Mouse (Mus musculus) hindbrain, embryonic 16.5 days (tissue): ENCODE data around the gene Slc9a4. TPM values are rescaled to one million over a fixed set of nuclear protein-coding genes. Genes with fewer than 3 reads are reported as not detected.

Experiments
- ATAC-seq: fragments of 200-750 bp; cut with Nextera tagmentation; 2 replicates; pipeline ENCODE4 v1.8.0; 2017; ENCODE audit warnings: moderate TSS enrichment, moderate library complexity
- H3K27ac ChIP-seq: fragments of 300-500 bp; sonication (generic); 2 replicates; pipeline ENCODE4 v1.5.1; 2014; ENCODE audit warnings: low read depth, mild to moderate bottlenecking, control low read depth, low read length, moderate library complexity
- H3K27me3 ChIP-seq: fragments of 300-500 bp; sonication (generic); replicated peaks from 2 replicates; pipeline ENCODE4 v1.6.1; 2014; ENCODE audit warnings: low read length; ENCODE audit not compliant: control insufficient read depth, insufficient read depth
- H3K36me3 ChIP-seq: fragments of 300-500 bp; sonication (generic); 2 replicates; pipeline ENCODE4 v1.6.1; 2014; ENCODE audit warnings: mild to moderate bottlenecking, low read length, moderate library complexity, mixed read lengths; ENCODE audit not compliant: control insufficient read depth, insufficient read depth
- H3K4me1 ChIP-seq: fragments of 300-500 bp; sonication (generic); 2 replicates; pipeline ENCODE4 v1.6.1; 2014; ENCODE audit warnings: low read depth, low read length; ENCODE audit not compliant: control insufficient read depth, insufficient read depth
- H3K4me2 ChIP-seq: fragments of 300-500 bp; sonication (generic); 2 replicates; pipeline ENCODE4 v1.6.1; 2014; ENCODE audit warnings: mild to moderate bottlenecking, low read length, control low read depth, moderate library complexity
- H3K4me3 ChIP-seq: fragments of 300-500 bp; sonication (generic); 2 replicates; pipeline ENCODE4 v1.5.1; 2014; ENCODE audit warnings: mild to moderate bottlenecking, low read length, control low read depth, moderate library complexity
- H3K9ac ChIP-seq: fragments of 300-500 bp; sonication (generic); 2 replicates; pipeline ENCODE4 v1.6.1; 2014; ENCODE audit warnings: low read depth, mild to moderate bottlenecking, control low read depth, low read length, moderate library complexity
- H3K9me3 ChIP-seq: fragments of 300-500 bp; sonication (generic); 2 replicates; pipeline ENCODE4 v1.6.1; 2014; ENCODE audit warnings: mild to moderate bottlenecking, low read length, moderate library complexity; ENCODE audit not compliant: control insufficient read depth
- WGBS: fragments of 180-500 bp; shearing (Covaris S2); extraction: QIAGEN DNeasy Blood & Tissue Kit; methylation state at CpG from one replicate; pipeline ENCODE4 v1.1.7; 2014; 5-methylcytosine and 5-hydroxymethylcytosine counted together
- polyA plus RNA-seq: library from polyadenylated mRNA; unstranded; fragments of >200 nt; fragmentation: Nextera tagmentation; extraction: Ambion mirVana; gene quantifications from 2 replicates; pipeline ENCODE4 v1.2.1, GENCODE M21; 2015

The Slc9a4 gene
- polyA plus RNA-seq, 1 experiment from 2014 or later: 0.24 TPM

GRCm38 (mm10) chr1:40626954-40627353 is 47.1 kb downstream of the Slc9a4 start:
- Histone ChIP-seq H3K9ac (no peak overlapping the region), H3K4me2 (no peak overlapping the region), H3K4me1 (no peaks in the 10 kb centered on the region), H3K27ac (no peak overlapping the region), H3K27me3 (no peaks in the 10 kb centered on the region), H3K4me3 (no peak overlapping the region), H3K9me3 (no peaks in the 10 kb centered on the region), H3K36me3 (no peaks in the 10 kb centered on the region)
- no peak for ATAC-seq

DNA sequence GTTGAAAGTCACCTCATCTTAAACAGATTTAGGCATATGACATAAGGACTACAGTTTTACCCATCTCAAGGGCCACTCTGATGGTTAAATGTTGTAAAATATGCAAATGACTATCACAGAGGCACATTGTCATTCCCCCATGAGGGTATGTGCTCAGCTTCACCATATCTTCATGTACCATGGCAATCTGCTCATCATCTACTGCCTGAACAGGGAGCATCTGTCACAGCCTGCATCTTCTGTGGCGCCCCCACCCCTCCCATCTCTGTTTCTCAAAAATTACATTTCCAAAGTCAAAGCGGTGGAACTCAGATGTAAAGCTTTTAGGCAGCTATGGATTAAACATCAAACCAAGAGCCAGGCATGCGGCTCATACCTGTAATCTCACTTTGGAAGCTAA is 48.6 kb downstream of the Slc9a4 start:
- Histone ChIP-seq H3K36me3 (no peaks in the 10 kb centered on the region), H3K9me3 (no peaks in the 10 kb centered on the region), H3K27ac (no peak overlapping the region), H3K4me1 (no peaks in the 10 kb centered on the region), H3K9ac (no peak overlapping the region), H3K4me3 (no peak overlapping the region), H3K4me2 (no peak overlapping the region), H3K27me3 (no peaks in the 10 kb centered on the region)
- no peak for ATAC-seq
- WGBS: 86% methylated on average over 3 of the region's 3 CpGs

- Histone ChIP-seq H3K4me1 (no peaks in the 10 kb centered on the region), H3K27ac (no peak overlapping the region), H3K36me3 (no peaks in the 10 kb centered on the region), H3K4me2 (no peak overlapping the region), H3K4me3 (no peak overlapping the region), H3K9me3 (no peaks in the 10 kb centered on the region), H3K27me3 (no peaks in the 10 kb centered on the region), H3K9ac (no peak overlapping the region)
- 75% methylated on average over 2 of the region's 2 CpGs for WGBS
- ATAC-seq: no peak
Observed at GRCm38 (mm10) chr1:40632407-40633062, 52.7 kb downstream of the Slc9a4 start.

DNA sequence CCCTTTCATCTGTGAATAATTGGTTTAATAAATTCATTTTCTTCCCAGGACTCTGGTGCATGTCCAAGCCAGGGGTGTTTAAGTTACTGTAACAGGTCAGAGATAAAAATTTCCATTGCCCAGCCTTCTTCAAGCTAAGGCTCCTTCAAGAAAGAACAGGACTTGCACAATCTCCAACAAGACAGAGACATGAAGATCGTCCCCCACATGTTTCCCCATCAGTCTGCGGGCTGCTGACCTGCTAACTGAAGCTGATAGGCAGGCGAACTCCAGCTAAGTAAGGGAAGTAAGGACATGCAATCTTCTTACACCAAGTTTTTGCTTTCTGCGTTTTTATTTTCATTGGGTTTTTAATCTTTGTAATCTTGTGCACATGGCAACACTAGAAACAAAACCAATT is 54.7 kb downstream of the Slc9a4 start:
- ATAC-seq: no peak

GRCm38 (mm10) chr1:40648234-40648633 is 68.4 kb downstream of the Slc9a4 start:
- no peak for ATAC-seq
- no peak overlapping the region for H3K4me2 ChIP-seq
- H3K36me3 ChIP-seq: no peaks in the 10 kb centered on the region
- no peaks in the 10 kb centered on the region for H3K9me3 ChIP-seq
- no peak overlapping the region for H3K4me3 ChIP-seq
- H3K27ac ChIP-seq: no peak overlapping the region
- no peaks in the 10 kb centered on the region for H3K27me3 ChIP-seq
- no peak overlapping the region for H3K9ac ChIP-seq
- 56% methylated on average over 2 of the region's 2 CpGs for WGBS
- H3K4me1 ChIP-seq: no peaks in the 10 kb centered on the region

More for the DNA sequence above, 54.7 kb downstream of the Slc9a4 start:
- Histone ChIP-seq H3K4me1 (no peaks in the 10 kb centered on the region), H3K4me2 (no peak overlapping the region), H3K4me3 (no peak overlapping the region), H3K9ac (no peak overlapping the region), H3K36me3 (no peaks in the 10 kb centered on the region), H3K27me3 (no peaks in the 10 kb centered on the region), H3K9me3 (no peaks in the 10 kb centered on the region), H3K27ac (no peak overlapping the region)
- WGBS: 55% methylated on average over 4 of the region's 4 CpGs

- Histone ChIP-seq H3K9ac (no peak overlapping the region), H3K9me3 (no peaks in the 10 kb centered on the region), H3K36me3 (no peaks in the 10 kb centered on the region), H3K4me1 (no peaks in the 10 kb centered on the region), H3K4me3 (no peak overlapping the region), H3K4me2 (no peak overlapping the region), H3K27ac (no peak overlapping the region), H3K27me3 (no peaks in the 10 kb centered on the region)
- WGBS: 66% methylated on average over 6 of the region's 6 CpGs
- ATAC-seq: no peak
Observed at GRCm38 (mm10) chr1:40650803-40651497, 71.1 kb downstream of the Slc9a4 start.

- no peaks in the 10 kb centered on the region for H3K9me3 ChIP-seq
- no peaks in the 10 kb centered on the region for H3K27me3 ChIP-seq
- H3K4me2 ChIP-seq: no peak overlapping the region
- H3K4me3 ChIP-seq: no peak overlapping the region
- no peak for ATAC-seq
- H3K9ac ChIP-seq: no peak overlapping the region
- 82% methylated on average over 4 of the region's 4 CpGs for WGBS
- no peaks in the 10 kb centered on the region for H3K36me3 ChIP-seq
- H3K4me1 ChIP-seq: no peaks in the 10 kb centered on the region
- no peak overlapping the region for H3K27ac ChIP-seq
Observed at GRCm38 (mm10) chr1:40657035-40657434, 77.2 kb downstream of the Slc9a4 start.

GRCm38 (mm10) chr1:40657978-40658496 is 78.2 kb downstream of the Slc9a4 start:
- Histone ChIP-seq H3K4me2 (no peak overlapping the region), H3K9me3 (no peaks in the 10 kb centered on the region), H3K27me3 (no peaks in the 10 kb centered on the region), H3K4me1 (no peaks in the 10 kb centered on the region), H3K36me3 (no peaks in the 10 kb centered on the region), H3K9ac (no peak overlapping the region), H3K4me3 (no peak overlapping the region), H3K27ac (no peak overlapping the region)
- no peak for ATAC-seq
- 51% methylated on average over 8 of the region's 8 CpGs for WGBS

GRCm38 (mm10) chr1:40659017-40659416 is 79.1 kb downstream of the Slc9a4 start:
- no peak for ATAC-seq
- H3K4me1 ChIP-seq: no peaks in the 10 kb centered on the region
- H3K9ac ChIP-seq: no peak overlapping the region
- H3K4me2 ChIP-seq: no peak overlapping the region
- no peaks in the 10 kb centered on the region for H3K27me3 ChIP-seq
- no peak overlapping the region for H3K4me3 ChIP-seq
- 69% methylated on average over 12 of the region's 12 CpGs for WGBS
- H3K9me3 ChIP-seq: no peaks in the 10 kb centered on the region
- no peak overlapping the region for H3K27ac ChIP-seq
- no peaks in the 10 kb centered on the region for H3K36me3 ChIP-seq
